ENCODE assay signal across 7 mouse cellular contexts in the genomic region with DNA sequence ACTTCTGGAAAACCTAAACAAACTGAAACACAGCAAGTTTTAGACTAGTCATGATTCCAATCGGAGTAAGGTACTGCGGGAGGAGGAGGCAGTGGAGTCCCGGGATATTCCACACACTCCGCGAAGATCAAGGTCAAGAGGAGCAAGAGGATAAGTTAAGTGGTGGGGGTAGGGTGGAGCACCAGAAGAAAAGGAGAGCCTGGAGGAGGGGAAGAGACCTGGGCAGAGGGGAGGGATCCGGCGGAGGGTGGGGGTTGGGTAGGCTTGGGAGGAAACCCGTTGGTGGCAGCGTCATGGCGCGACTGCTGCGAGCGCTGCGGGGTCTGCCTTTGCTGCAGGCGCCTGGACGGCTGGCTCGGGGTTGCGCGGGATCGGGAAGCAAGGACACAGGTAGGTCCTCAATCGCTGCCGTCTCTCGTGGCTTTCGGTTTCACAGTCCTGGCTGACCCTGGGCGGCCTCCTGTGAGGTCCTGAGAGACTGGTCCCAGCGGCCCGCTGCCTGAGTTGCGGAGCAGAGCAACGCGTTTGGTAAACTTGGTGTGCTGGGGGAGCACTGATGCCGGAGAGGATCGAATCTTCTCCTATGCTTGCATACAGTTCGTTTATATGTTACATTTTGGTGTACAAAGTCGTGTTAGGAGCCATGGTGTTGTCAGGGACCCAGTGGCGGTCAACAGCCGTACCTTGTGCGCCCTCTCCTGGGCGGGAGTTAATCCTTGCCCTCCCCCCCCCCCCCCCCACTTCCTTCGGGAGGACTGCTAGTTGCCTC. TPM values are rescaled to one million over a fixed set of nuclear protein-coding genes. Genes with fewer than 3 reads are reported as not detected.
DNase-seq lines count a peak whose midpoint lies in the region; ATAC-seq lines count a peak whose summit lies in the region.

A gene (plus strand): TSS at position 51 of the 769 bp plus-strand sequence.

- peak within 1 kb of the TSS; percentile 86 for H3K9ac ChIP-seq in embryonic facial prominence, embryonic 13.5 days
- H3K9ac ChIP-seq in midbrain, embryonic 12.5 days (replicated peaks): peak within 1 kb of the TSS; percentile 72

- H3K27ac ChIP-seq in embryonic facial prominence, embryonic 13.5 days: peak within 1 kb of the TSS; percentile 80
- H3K27ac ChIP-seq in limb, embryonic 10.5 days: peak within 1 kb of the TSS; percentile 91
- H3K27ac ChIP-seq in midbrain, embryonic 12.5 days (replicated peaks): 0 out of 2 replicates have a peak within 1 kb of the TSS, but pooled peaks have one; percentile 3

- H3K4me1 ChIP-seq in embryonic facial prominence, embryonic 13.5 days: no peaks in the 10 kb centered on the region
- peaks cover 14% of the 10 kb centered on the region for H3K4me1 ChIP-seq in limb, embryonic 10.5 days
- H3K4me1 ChIP-seq in midbrain, embryonic 12.5 days: peaks cover 3% of the 10 kb centered on the region; the same call in 1 of the 2 replicates

- H3K4me3 ChIP-seq in embryonic facial prominence, embryonic 13.5 days: peak within 1 kb of the TSS; percentile 67
- H3K4me3 ChIP-seq in limb, embryonic 10.5 days: peak within 1 kb of the TSS; percentile 72
- H3K4me3 ChIP-seq in midbrain, embryonic 12.5 days: peak within 1 kb of the TSS; percentile 67

- peak; percentile 75 for DNase-seq in adrenal gland, postnatal 25 days
- peak; percentile 81 to 89 for DNase-seq in heart, adult 18-20 months
- DNase-seq in kidney, adult 18-20 months: peak; percentile 92
- DNase-seq in limb, embryonic 10.5 days (ENCODE audit: low spot score): peak; percentile 84
- peak; percentile 48 for DNase-seq in skeletal muscle tissue, adult 2 months (ENCODE audit: low read depth, low spot score)

- H3K27me3 ChIP-seq in embryonic facial prominence, embryonic 13.5 days: no peaks in the 10 kb centered on the region
- H3K27me3 ChIP-seq in limb, embryonic 10.5 days (ENCODE audit: low read depth, poor library complexity, severe bottlenecking): no peaks in the 10 kb centered on the region
- no peaks in the 10 kb centered on the region; the same call in 1 of the 2 replicates for H3K27me3 ChIP-seq in midbrain, embryonic 12.5 days

- no peaks in the 10 kb centered on the region for H3K9me3 ChIP-seq in embryonic facial prominence, embryonic 13.5 days
- H3K9me3 ChIP-seq in limb, embryonic 10.5 days (replicated peaks): no peaks in the 10 kb centered on the region
- H3K9me3 ChIP-seq in midbrain, embryonic 12.5 days: no peaks in the 10 kb centered on the region

- WGBS in embryonic facial prominence, embryonic 13.5 days: under 1% methylated on average over 39 of the region's 39 CpGs
- under 1% methylated on average over 39 of the region's 39 CpGs for WGBS in limb, embryonic 10.5 days
- WGBS in midbrain, embryonic 12.5 days: 1% methylated on average over 39 of the region's 39 CpGs

- peak; percentile 72 for ATAC-seq in embryonic facial prominence, embryonic 13.5 days (ENCODE audit: insufficient number of reproducible peaks, insufficient read depth, low FRiP score, low TSS enrichment, low read depth)
- peak; percentile 89 for ATAC-seq in midbrain, embryonic 12.5 days (ENCODE audit: low FRiP score, low read depth)

- peak within 1 kb of the TSS; percentile 64 for H3K4me2 ChIP-seq in embryonic facial prominence, embryonic 13.5 days
- peak within 1 kb of the TSS; percentile 74 for H3K4me2 ChIP-seq in midbrain, embryonic 12.5 days (replicated peaks)

- H3K36me3 ChIP-seq in embryonic facial prominence, embryonic 13.5 days: no peaks in the 10 kb centered on the region
- no peaks in the 10 kb centered on the region for H3K36me3 ChIP-seq in limb, embryonic 10.5 days
- H3K36me3 ChIP-seq in midbrain, embryonic 12.5 days: no peaks in the 10 kb centered on the region

RNA-seq across cellular contexts. Expression of the gene that starts here (rescaled TPM):
- 29.2 and 30.5 TPM in 2 replicates for total RNA-seq in adrenal gland, postnatal 25 days (2021)
- 29.2 and 33.2 TPM in 2 replicates for polyA plus RNA-seq in embryonic facial prominence, embryonic 13.5 days (2015; fragmentation: Nextera tagmentation; extraction: Ambion mirVana)
- total RNA-seq in heart, adult 18-20 months (2021): 10 to 100 TPM; 62.6 to 68.2 TPM
- polyA plus RNA-seq in limb, embryonic 10.5 days (2016; fragmentation: Nextera tagmentation; extraction: Ambion mirVana): 19.8 and 21.8 TPM in 2 replicates
- 6.6 and 10.5 TPM in 2 replicates for polyA plus RNA-seq in midbrain, embryonic 12.5 days (2016; fragmentation: Nextera tagmentation; extraction: Ambion mirVana)

Comparison
In these comparisons a context has a peak if more than half of its experiments do, and no peak if none do; other contexts are left out.
1. Peak in every context shown above with its lines: DNase-seq, ATAC-seq, H3K4me3 ChIP-seq and H3K27ac ChIP-seq.
2. H3K27ac ChIP-seq: peak in every context shown above with its lines; median percentile 91 in limb, embryonic 10.5 days; 80 in embryonic facial prominence, embryonic 13.5 days; 3 in midbrain, embryonic 12.5 days.